Mouse (Mus musculus) liver, postnatal 0 days (tissue): Measurements from ENCODE around the gene Ptprb.

Experiments used
- CTCF ChIP-seq: sonication (generic); IDR thresholded peaks from 2 replicates; pipeline ENCODE4 v1.5.1; 2016; ENCODE audit warnings: antibody characterized with exemption, low read depth
- EP300 ChIP-seq: IDR thresholded peaks from 2 replicates; pipeline ENCODE4 v1.6.1; 2016; ENCODE audit warnings: antibody characterized with exemption, low read depth, mild to moderate bottlenecking

- TF ChIP-seq CTCF (no peak), EP300 (no peak)
Measured at GRCm38 (mm10) chr10:116245632-116246031, 29.7 kb upstream of the Ptprb start.
